Mouse (Mus musculus): ENCODE measurements at regions not wholly inside any gene's neighbourhood (a gene's known extent, or its start where the extent isn't known, plus 50 kb on each side); places are given as distances from the start of the nearest gene placed in this dataset.
A peak's percentile ranks its signal among the peaks of the same experiment; 100 is the strongest.

DNA sequence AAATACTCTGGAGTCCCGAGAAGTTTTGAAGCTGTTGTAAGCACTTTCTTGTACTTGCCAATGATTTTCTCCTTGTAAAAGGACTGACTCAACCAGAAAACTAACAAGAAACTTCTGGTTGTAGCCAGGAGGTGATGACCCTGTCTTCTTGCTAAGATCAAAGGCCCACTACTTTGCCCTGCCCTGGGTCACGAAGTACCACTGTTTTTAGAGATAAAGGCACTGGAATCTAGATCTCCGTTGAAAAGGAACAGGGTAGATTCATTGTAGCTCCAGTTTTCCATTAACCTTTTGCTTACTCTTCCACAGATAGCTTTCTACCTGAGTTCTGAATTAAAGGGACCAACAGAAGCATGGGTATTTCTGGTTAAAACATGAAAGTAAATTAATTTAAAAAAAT, 339.3 kb upstream of the Robo2 start:
- WGBS: 23% methylated on average over 3 of the region's 3 CpGs
- no peak overlapping the region for H3K9ac ChIP-seq (ENCODE audit: low read depth, low read length)

DNA sequence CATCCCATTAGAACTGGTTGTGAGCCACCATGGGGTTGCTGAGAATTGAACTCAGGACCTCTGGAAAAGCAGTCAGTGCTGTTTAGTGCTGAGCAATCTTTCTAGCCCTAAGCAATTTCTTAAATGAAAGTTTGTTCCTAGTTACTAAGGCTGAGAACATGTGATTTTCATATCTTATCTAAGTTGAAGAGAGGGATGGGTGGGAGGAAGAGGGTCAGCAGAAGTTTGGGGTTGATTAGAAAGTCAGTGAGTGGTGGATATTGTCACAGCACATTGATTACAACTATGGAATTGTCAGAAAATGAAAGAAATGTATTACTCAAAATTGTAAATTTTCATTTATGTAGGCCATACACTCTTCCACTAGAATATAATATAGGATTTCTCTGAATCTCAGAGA, 337.4 kb upstream of the Robo2 start:
- Histone ChIP-seq H3K9me3 (ENCODE audit: control insufficient read depth, low read length) (no peaks in the 10 kb centered on the region), H3K36me3 (ENCODE audit: control insufficient read depth, insufficient read depth, low read length) (no peaks in the 10 kb centered on the region), H3K4me3 (ENCODE audit: low read length) (no peak overlapping the region), H3K9ac (ENCODE audit: low read depth, low read length) (no peak overlapping the region), H3K4me1 (ENCODE audit: control insufficient read depth, insufficient read depth, low read length) (no peaks in the 10 kb centered on the region), H3K27ac (ENCODE audit: low read length) (no peak overlapping the region), H3K4me2 (ENCODE audit: low read depth, low read length) (no peak overlapping the region), H3K27me3 (replicated peaks; ENCODE audit: control insufficient read depth, insufficient read depth, low read length) (no peaks in the 10 kb centered on the region)
- no peak for ATAC-seq

More for the DNA sequence above, 339.3 kb upstream of the Robo2 start:
- Histone ChIP-seq H3K27me3 (replicated peaks; ENCODE audit: control insufficient read depth, insufficient read depth, low read length) (no peaks in the 10 kb centered on the region), H3K4me2 (ENCODE audit: low read depth, low read length) (no peak overlapping the region), H3K4me3 (ENCODE audit: low read length) (no peak overlapping the region), H3K27ac (ENCODE audit: low read length) (no peak overlapping the region), H3K9me3 (ENCODE audit: control insufficient read depth, low read length) (no peaks in the 10 kb centered on the region), H3K4me1 (ENCODE audit: control insufficient read depth, insufficient read depth, low read length) (no peaks in the 10 kb centered on the region), H3K36me3 (ENCODE audit: control insufficient read depth, insufficient read depth, low read length) (no peaks in the 10 kb centered on the region)
- peak; percentile 60 for ATAC-seq

DNA sequence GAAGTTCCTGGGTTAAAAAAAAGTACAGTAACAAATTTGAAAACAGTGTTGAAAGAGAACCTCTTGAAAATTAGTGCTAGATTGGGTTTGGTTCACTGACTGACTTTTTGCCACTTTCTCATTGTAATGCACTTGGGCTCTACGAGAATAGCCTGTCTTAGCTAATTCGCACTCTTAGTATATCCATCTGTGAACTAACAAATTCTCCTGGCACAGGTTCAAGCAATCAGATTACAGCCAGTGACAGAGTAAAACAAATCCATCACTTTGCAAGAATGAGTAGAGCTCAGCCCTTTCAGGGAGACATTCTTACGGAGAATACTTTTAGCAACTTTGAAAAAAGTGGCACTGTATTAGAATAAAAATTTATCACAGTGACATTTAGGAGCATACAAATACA, 331.9 kb upstream of the Robo2 start:
- H3K4me3 ChIP-seq (ENCODE audit: low read length): no peak overlapping the region
- H3K4me1 ChIP-seq (ENCODE audit: control insufficient read depth, insufficient read depth, low read length): 0 out of 2 replicates have a peak, but pooled peaks cover 3% of the 10 kb centered on the region
- no peak overlapping the region for H3K27ac ChIP-seq (ENCODE audit: low read length)
- H3K9ac ChIP-seq (ENCODE audit: low read depth, low read length): no peak overlapping the region
- no peak for ATAC-seq
- 50% methylated on average over 3 of the region's 3 CpGs for WGBS
- no peaks in the 10 kb centered on the region for H3K9me3 ChIP-seq (ENCODE audit: control insufficient read depth, low read length)
- H3K36me3 ChIP-seq (ENCODE audit: control insufficient read depth, insufficient read depth, low read length): no peaks in the 10 kb centered on the region
- H3K27me3 ChIP-seq (replicated peaks; ENCODE audit: control insufficient read depth, insufficient read depth, low read length): no peaks in the 10 kb centered on the region
- no peak overlapping the region for H3K4me2 ChIP-seq (ENCODE audit: low read depth, low read length)

DNA sequence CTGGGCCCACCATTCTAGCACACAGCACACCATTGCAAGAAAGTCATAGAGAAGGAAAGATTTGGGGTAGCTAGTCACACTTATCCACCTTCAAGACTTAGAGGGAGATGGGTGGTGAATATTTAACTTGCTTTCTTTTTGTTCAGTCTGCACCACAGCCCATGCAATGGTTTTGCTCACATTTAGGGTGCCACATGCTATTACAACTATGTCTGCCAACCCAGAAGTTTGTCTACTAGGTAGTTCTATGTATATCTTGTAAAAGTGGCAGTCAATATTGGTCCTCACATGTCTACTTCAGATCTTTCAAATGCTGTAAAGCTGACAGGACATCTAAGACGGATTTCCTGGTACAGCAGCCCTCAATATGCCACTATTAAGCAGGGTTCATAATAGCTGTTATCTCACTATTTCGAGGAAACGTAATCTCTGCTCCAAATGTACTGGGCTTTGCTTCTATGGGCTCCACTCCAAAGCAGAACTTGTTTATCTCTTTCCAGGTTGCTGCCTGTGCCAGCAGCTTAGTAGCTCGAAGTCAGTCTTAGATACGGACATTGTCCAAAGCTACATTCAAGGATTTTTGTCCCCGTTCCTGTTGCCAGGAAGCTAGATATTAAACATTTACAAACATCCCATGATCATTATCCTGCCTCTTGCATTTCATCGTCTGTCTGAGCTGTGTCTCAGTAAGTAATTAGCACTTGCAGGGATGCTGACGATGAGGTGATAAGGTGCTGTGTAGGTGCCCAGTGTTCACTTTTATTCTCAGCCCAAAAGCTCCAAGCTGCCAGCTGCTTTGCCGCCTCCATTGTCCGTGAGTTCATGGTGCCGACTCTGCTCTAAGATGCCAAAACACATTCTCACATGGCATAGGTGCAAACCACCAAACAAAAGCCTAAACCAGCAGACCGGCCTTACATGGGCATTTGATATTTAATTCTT, 327.8 kb upstream of the Robo2 start:
- H3K9me3 ChIP-seq (ENCODE audit: control insufficient read depth, low read length): no peaks in the 10 kb centered on the region
- peak; percentile 38; the same call in 1 of the 2 replicates for ATAC-seq
- no peaks in the 10 kb centered on the region for H3K27me3 ChIP-seq (replicated peaks; ENCODE audit: control insufficient read depth, insufficient read depth, low read length)
- H3K4me2 ChIP-seq (ENCODE audit: low read depth, low read length): 0 out of 2 replicates have a peak overlapping the region, but pooled peaks have one; percentile 11
- 50% methylated on average over 12 of the region's 12 CpGs for WGBS
- no peak overlapping the region for H3K27ac ChIP-seq (ENCODE audit: low read length)
- H3K4me1 ChIP-seq (ENCODE audit: control insufficient read depth, insufficient read depth, low read length): 0 out of 2 replicates have a peak, but pooled peaks cover 3% of the 10 kb centered on the region
- no peak overlapping the region for H3K9ac ChIP-seq (ENCODE audit: low read depth, low read length)
- no peaks in the 10 kb centered on the region for H3K36me3 ChIP-seq (ENCODE audit: control insufficient read depth, insufficient read depth, low read length)
- no peak overlapping the region for H3K4me3 ChIP-seq (ENCODE audit: low read length)

DNA sequence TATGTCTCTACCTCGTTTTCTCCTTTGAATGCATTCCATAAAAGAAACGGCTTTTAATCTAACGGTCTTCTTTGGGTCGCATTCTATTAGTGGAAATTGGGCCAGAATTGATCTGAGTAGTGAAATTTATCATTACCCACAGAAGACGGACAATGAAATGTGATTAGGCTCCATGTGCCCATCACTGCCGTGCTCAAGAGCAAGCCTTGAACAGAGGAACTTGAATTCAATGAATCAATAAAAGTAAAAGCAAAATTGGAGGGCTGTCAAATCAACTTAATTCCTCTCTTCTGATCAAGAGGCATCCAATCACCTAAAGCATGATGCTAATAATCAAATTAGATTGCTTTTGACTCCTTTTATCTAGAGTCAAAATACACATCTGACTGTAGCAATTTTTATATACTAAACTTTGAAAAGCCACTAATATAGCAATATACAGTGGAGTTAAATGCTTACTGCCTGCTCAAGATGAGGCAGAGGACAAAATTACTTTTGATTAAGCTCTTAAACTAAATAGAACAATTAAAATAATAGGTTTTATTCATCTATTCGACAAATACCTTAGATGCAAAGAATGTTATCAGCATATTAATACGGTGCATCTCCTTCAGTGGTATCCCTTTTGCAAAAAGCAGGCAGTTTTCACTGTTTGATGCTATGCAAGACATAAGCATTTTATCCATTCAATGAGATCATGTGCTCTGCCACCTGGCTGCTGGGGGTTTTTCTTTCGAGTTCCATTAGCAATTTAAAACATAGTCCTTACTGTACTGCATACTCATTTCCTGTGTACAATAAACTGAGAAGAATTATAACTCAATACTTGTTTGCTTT, 321.5 kb upstream of the Robo2 start:
- H3K36me3 ChIP-seq (ENCODE audit: control insufficient read depth, insufficient read depth, low read length): no peaks in the 10 kb centered on the region
- no peaks in the 10 kb centered on the region for H3K27me3 ChIP-seq (replicated peaks; ENCODE audit: control insufficient read depth, insufficient read depth, low read length)
- no peak for ATAC-seq
- H3K4me3 ChIP-seq (ENCODE audit: low read length): no peak overlapping the region
- H3K9me3 ChIP-seq (ENCODE audit: control insufficient read depth, low read length): no peaks in the 10 kb centered on the region
- H3K4me1 ChIP-seq (ENCODE audit: control insufficient read depth, insufficient read depth, low read length): no peaks in the 10 kb centered on the region
- no peak overlapping the region for H3K9ac ChIP-seq (ENCODE audit: low read depth, low read length)
- H3K27ac ChIP-seq (ENCODE audit: low read length): no peak overlapping the region
- WGBS: 85% methylated on average over 9 of the region's 9 CpGs
- no peak overlapping the region for H3K4me2 ChIP-seq (ENCODE audit: low read depth, low read length)

DNA sequence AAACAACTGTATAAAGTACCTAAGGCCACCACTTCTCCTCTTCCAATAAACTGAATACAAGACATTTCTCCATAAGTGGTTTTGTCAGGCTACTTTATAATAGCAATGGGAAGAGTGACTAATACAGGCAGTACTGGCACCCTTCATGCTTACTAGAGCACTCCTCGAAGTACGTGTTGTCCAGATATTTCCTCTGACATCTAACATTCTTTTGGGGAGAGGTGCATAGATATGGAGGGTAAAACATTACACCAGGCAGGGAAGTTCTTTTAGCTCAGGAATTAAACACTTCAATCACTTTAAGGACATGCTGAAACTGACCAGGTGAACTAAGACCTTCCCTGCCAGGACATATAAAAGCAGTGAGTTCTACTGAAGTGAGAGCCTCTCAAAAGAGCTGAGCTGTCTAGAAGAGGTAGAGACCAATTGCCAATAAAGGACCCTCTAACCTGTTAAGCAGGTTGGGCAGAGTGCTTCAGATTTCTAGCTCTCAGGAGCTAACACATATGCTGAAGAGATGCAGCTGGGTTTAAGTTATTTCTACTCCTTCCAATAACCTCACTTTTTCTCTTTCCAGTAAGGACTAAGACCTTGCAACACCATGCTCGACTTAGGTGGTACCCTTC, 318.7 kb upstream of the Robo2 start:
- Histone ChIP-seq H3K9me3 (ENCODE audit: control insufficient read depth, low read length) (no peaks in the 10 kb centered on the region), H3K27ac (ENCODE audit: low read length) (no peak overlapping the region), H3K4me2 (ENCODE audit: low read depth, low read length) (no peak overlapping the region), H3K9ac (ENCODE audit: low read depth, low read length) (no peak overlapping the region), H3K27me3 (replicated peaks; ENCODE audit: control insufficient read depth, insufficient read depth, low read length) (no peaks in the 10 kb centered on the region), H3K36me3 (ENCODE audit: control insufficient read depth, insufficient read depth, low read length) (no peaks in the 10 kb centered on the region), H3K4me1 (ENCODE audit: control insufficient read depth, insufficient read depth, low read length) (no peaks in the 10 kb centered on the region), H3K4me3 (ENCODE audit: low read length) (no peak overlapping the region)
- WGBS: 53% methylated on average over 3 of the region's 3 CpGs
- ATAC-seq: no peak

DNA sequence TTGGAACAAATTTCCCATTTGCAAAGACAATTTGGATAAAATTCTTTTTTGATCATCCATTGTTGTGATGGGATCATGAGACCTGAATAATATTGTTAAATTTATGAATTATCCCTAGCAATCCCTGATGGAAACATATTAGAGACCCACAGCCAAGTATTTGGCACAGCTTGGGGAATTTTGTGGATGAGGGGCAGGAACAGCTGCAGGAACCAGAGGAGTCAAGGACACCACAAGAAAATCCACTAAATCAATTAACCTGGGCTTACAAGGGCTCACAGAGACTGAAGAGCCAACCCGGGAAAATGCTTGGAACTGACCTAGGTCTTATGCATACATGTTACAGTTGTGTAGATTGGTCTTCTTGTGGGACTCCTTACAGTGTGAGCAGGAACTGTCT, 311.6 kb upstream of the Robo2 start:
- H3K4me1 ChIP-seq (ENCODE audit: control insufficient read depth, insufficient read depth, low read length): no peaks in the 10 kb centered on the region

DNA sequence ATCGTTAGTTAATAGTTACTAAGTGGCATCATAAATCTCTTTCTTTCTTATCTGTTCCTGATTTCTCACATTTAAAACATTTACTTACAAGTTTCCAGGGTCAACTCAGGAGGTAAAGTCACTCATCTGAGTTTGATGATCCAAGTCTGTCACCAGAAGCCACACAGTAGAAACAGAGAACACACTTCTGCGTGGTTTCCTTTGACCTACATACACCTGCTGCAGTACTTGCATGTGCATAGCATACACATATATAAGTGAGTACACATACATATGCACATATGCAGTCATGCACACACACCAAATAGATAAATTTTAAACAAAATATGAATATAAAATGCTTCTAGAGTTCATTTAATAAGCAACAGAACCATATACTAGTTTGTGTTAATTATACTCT, 306.5 kb upstream of the Robo2 start:
- Histone ChIP-seq H3K4me2 (ENCODE audit: low read depth, low read length) (no peak overlapping the region), H3K4me1 (ENCODE audit: control insufficient read depth, insufficient read depth, low read length) (no peaks in the 10 kb centered on the region), H3K36me3 (ENCODE audit: control insufficient read depth, insufficient read depth, low read length) (no peaks in the 10 kb centered on the region), H3K9me3 (ENCODE audit: control insufficient read depth, low read length) (no peaks in the 10 kb centered on the region), H3K27me3 (replicated peaks; ENCODE audit: control insufficient read depth, insufficient read depth, low read length) (no peaks in the 10 kb centered on the region), H3K27ac (ENCODE audit: low read length) (no peak overlapping the region), H3K9ac (ENCODE audit: low read depth, low read length) (no peak overlapping the region), H3K4me3 (ENCODE audit: low read length) (no peak overlapping the region)
- WGBS: 56% methylated on average over 2 of the region's 2 CpGs
- ATAC-seq: peak; percentile 76

More for the DNA sequence above, 311.6 kb upstream of the Robo2 start:
- WGBS: 40% methylated on average over 1 of the region's 1 CpGs
- Histone ChIP-seq H3K4me3 (ENCODE audit: low read length) (no peak overlapping the region), H3K27ac (ENCODE audit: low read length) (no peak overlapping the region), H3K9me3 (ENCODE audit: control insufficient read depth, low read length) (no peaks in the 10 kb centered on the region), H3K27me3 (replicated peaks; ENCODE audit: control insufficient read depth, insufficient read depth, low read length) (no peaks in the 10 kb centered on the region), H3K4me2 (ENCODE audit: low read depth, low read length) (no peak overlapping the region), H3K9ac (ENCODE audit: low read depth, low read length) (no peak overlapping the region), H3K36me3 (ENCODE audit: control insufficient read depth, insufficient read depth, low read length) (no peaks in the 10 kb centered on the region)
- ATAC-seq: no peak

DNA sequence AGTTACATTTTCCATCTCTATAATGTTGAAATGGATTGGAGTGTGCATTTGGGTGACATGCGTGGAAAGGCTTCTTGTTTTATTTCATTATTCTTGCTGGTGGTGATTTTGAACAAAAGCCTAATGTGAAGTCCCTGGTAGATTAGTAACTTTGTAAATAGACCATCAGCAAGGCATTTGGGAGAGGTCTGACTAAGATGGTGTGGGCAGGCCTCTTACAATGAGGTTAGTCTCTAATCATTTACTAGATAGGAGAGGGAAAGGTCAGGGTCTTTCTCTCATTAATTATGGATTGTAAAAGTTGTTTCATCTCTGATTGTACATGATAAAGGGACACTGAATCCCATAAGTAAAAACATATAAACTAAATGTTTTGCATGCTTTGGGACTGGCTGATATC, 306.0 kb upstream of the Robo2 start:
- Histone ChIP-seq H3K9ac (ENCODE audit: low read depth, low read length) (no peak overlapping the region), H3K9me3 (ENCODE audit: control insufficient read depth, low read length) (no peaks in the 10 kb centered on the region), H3K36me3 (ENCODE audit: control insufficient read depth, insufficient read depth, low read length) (no peaks in the 10 kb centered on the region), H3K4me1 (ENCODE audit: control insufficient read depth, insufficient read depth, low read length) (no peaks in the 10 kb centered on the region), H3K27ac (ENCODE audit: low read length) (no peak overlapping the region), H3K4me3 (ENCODE audit: low read length) (no peak overlapping the region), H3K27me3 (replicated peaks; ENCODE audit: control insufficient read depth, insufficient read depth, low read length) (no peaks in the 10 kb centered on the region), H3K4me2 (ENCODE audit: low read depth, low read length) (no peak overlapping the region)
- WGBS: 58% methylated on average over 1 of the region's 1 CpGs
- peak; percentile 83 for ATAC-seq

Measured in intestine, embryonic 16.5 days (tissue).